Mouse (Mus musculus) forebrain, embryonic 13.5 days (tissue): Measurements from ENCODE around the gene Frs2. TPM values are rescaled to one million over a fixed set of nuclear protein-coding genes. Genes with fewer than 3 reads are reported as not detected.

Experiments used
- ATAC-seq: fragments of 200-750 bp; cut with Nextera tagmentation; 2 replicates; pipeline ENCODE4 v1.8.0; 2017
- H3K27ac ChIP-seq: fragments of 300-500 bp; sonication (generic); 2 replicates; pipeline ENCODE4 v1.5.1; 2015; ENCODE audit warnings: inconsistent platforms, mild to moderate bottlenecking, moderate library complexity
- H3K27me3 ChIP-seq: fragments of 300-500 bp; sonication (generic); 2 replicates; pipeline ENCODE4 v1.6.1; 2015; ENCODE audit warnings: mild to moderate bottlenecking, inconsistent platforms
- H3K36me3 ChIP-seq: fragments of 300-500 bp; sonication (generic); 2 replicates; pipeline ENCODE4 v1.6.1; 2015; ENCODE audit warnings: mild to moderate bottlenecking, inconsistent platforms; ENCODE audit not compliant: poor library complexity, severe bottlenecking
- H3K4me1 ChIP-seq: fragments of 300-500 bp; sonication (generic); 2 replicates; pipeline ENCODE4 v1.6.1; 2015; ENCODE audit warnings: inconsistent platforms
- H3K4me2 ChIP-seq: fragments of 300-500 bp; sonication (generic); 2 replicates; pipeline ENCODE4 v1.6.1; 2015; ENCODE audit warnings: inconsistent platforms, mild to moderate bottlenecking, moderate library complexity
- H3K4me3 ChIP-seq: fragments of 300-500 bp; sonication (generic); 2 replicates; pipeline ENCODE4 v1.5.1; 2015; ENCODE audit warnings: mild to moderate bottlenecking, inconsistent platforms
- H3K9ac ChIP-seq: fragments of 300-500 bp; sonication (generic); 2 replicates; pipeline ENCODE4 v1.6.1; 2015; ENCODE audit warnings: mild to moderate bottlenecking, inconsistent platforms
- H3K9me3 ChIP-seq: fragments of 300-500 bp; sonication (generic); replicated peaks from 2 replicates; pipeline ENCODE4 v1.6.1; 2016; ENCODE audit warnings: inconsistent platforms
- WGBS: fragments of 180-500 bp; shearing (Covaris S2); methylation state at CpG from one replicate; pipeline ENCODE4 v1.1.7; 2015; 5-methylcytosine and 5-hydroxymethylcytosine counted together
- polyA plus RNA-seq: library from polyadenylated mRNA; unstranded; fragments of >200 nt; fragmentation: Nextera tagmentation; extraction: Ambion mirVana; gene quantifications from 2 replicates; pipeline ENCODE4 v1.2.1, GENCODE M21; 2015

Frs2 gene
- polyA plus RNA-seq, 1 experiment from 2014 or later: 16.0 TPM

DNA sequence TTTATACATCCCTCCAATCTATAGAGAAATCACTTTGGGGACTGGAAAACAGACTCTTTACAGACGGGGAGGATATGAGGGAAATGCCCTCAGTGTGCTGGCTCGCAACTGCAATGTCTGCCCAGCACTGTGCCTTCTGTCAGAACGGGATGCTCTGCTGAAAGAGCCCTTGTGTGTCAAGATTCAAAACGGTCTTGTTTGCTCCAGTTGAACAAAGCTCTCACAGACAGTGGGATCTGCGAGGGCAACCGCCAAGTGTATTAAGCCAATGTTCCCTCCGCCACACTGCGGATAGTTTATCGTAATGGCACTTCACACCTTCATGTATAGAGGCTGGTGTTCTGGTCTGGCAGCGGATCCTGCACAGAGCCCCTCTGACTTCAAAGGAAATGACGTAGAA lies 14.3 kb upstream of the Frs2 start:
- Histone ChIP-seq H3K27ac (no peak overlapping the region), H3K4me2 (no peak overlapping the region), H3K4me3 (no peak overlapping the region), H3K9me3 (no peaks in the 10 kb centered on the region), H3K27me3 (no peaks in the 10 kb centered on the region), H3K4me1 (no peaks in the 10 kb centered on the region), H3K36me3 (no peaks in the 10 kb centered on the region), H3K9ac (no peak overlapping the region)
- no peak for ATAC-seq
- 78% methylated on average over 11 of the region's 11 CpGs for WGBS

DNA sequence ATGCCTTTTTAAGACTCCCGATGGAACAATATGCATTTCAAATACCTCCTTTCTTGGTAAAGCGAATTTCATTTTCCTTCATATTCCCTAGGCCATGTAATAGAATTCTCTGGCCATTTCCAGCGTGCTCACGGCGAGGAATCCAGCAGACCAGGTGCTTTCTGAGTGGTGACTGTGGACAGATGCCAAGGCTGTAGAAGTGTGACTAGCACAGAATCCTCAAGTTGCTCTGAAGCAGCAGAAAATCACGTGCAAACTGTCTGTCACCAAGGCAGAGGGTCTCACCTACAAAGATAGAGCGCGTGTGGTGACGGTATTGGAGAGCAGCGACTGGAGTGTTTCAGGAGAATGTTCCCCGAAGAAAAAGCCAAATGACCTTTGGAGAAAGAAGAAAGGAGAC lies 11.8 kb upstream of the Frs2 start:
- H3K27ac ChIP-seq: no peak overlapping the region
- no peak for ATAC-seq
- no peak overlapping the region for H3K4me2 ChIP-seq
- H3K4me1 ChIP-seq: no peaks in the 10 kb centered on the region
- H3K9ac ChIP-seq: no peak overlapping the region
- H3K4me3 ChIP-seq: no peak overlapping the region
- H3K36me3 ChIP-seq: no peaks in the 10 kb centered on the region
- H3K27me3 ChIP-seq: no peaks in the 10 kb centered on the region
- H3K9me3 ChIP-seq: no peaks in the 10 kb centered on the region
- 79% methylated on average over 11 of the region's 11 CpGs for WGBS

DNA sequence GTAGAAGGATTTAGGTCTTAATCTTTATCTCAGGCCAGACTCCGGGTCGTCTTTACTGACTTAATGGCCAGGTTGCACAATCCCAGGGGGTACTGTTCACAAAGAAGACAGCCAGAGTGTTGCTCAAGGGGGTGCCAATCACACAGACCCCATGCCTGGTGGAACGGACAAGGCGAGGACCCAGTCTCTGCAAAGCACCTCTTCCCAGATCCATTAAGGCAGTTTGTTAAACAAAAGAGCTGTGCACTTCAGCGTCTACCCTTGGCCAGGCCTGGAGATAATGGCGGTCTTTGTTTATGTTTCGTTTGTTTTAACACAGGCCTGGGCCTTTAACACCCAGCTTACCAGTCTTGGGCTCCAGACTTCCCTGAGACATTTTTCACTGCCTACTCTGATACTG lies 3.9 kb upstream of the Frs2 start:
- H3K4me1 ChIP-seq: peaks cover 21% of the 10 kb centered on the region
- H3K36me3 ChIP-seq: no peaks in the 10 kb centered on the region
- H3K9ac ChIP-seq: no peak overlapping the region
- no peaks in the 10 kb centered on the region for H3K9me3 ChIP-seq
- no peak overlapping the region for H3K4me2 ChIP-seq
- 6% methylated on average over 7 of the region's 7 CpGs for whole genome bisulfite sequencing
- H3K27me3 ChIP-seq: peaks cover 14% of the 10 kb centered on the region
- H3K27ac ChIP-seq: no peak overlapping the region
- no peak for ATAC-seq
- no peak overlapping the region for H3K4me3 ChIP-seq

DNA sequence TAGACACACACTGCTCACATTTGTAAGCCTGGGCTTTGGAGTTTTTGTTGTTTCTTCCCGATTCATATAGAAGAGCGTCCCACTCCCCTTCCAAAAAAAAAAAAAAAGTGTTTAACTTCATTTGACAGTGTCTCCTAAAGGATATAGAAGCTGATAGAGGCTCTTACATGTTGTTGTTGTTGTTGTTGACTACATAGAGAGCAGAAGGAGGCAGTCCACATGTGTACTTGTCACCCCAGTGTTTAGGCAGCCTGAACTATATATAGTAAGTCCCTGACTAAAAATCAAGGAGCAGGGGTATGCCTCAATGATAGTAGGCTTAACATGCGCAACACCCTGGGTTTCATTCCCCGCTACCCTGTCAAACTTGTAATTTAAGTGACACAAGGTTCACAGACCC lies 3.3 kb upstream of the Frs2 start:
- 42% methylated on average over 4 of the region's 4 CpGs for WGBS
- H3K4me2 ChIP-seq: no peak overlapping the region
- no peak overlapping the region for H3K27ac ChIP-seq
- H3K36me3 ChIP-seq: no peaks in the 10 kb centered on the region
- no peaks in the 10 kb centered on the region for H3K9me3 ChIP-seq
- H3K9ac ChIP-seq: no peak overlapping the region
- no peak overlapping the region for H3K4me3 ChIP-seq
- peaks cover 14% of the 10 kb centered on the region for H3K27me3 ChIP-seq
- ATAC-seq: no peak
- H3K4me1 ChIP-seq: peaks cover 25% of the 10 kb centered on the region

DNA sequence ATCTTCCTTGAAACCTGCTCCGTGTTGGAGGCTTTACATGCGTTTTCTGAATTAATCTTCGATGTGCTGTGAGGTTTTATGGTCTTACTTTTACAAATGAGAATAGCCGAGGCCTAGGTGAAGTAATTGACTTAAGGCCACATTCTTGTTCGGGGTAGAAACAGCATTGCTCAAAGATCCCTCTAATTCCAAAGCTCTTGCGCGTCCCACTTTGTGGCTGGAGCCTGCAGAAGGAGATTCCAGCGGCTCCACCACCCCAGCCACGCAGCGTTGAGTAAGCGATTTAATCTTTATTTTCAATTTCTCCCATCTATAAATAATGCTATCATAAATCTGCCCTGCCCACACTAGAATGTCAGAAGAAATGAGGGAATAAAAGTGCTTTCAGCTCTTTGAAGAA lies 2.9 kb upstream of the Frs2 start:
- H3K9me3 ChIP-seq: no peaks in the 10 kb centered on the region
- no peak overlapping the region for H3K4me2 ChIP-seq
- no peaks in the 10 kb centered on the region for H3K36me3 ChIP-seq
- H3K4me3 ChIP-seq: no peak overlapping the region
- no peak overlapping the region for H3K27ac ChIP-seq
- H3K4me1 ChIP-seq: peaks cover 30% of the 10 kb centered on the region
- no peak for ATAC-seq
- WGBS: 10% methylated on average over 11 of the region's 11 CpGs
- H3K27me3 ChIP-seq: peaks cover 14% of the 10 kb centered on the region
- H3K9ac ChIP-seq: no peak overlapping the region

DNA sequence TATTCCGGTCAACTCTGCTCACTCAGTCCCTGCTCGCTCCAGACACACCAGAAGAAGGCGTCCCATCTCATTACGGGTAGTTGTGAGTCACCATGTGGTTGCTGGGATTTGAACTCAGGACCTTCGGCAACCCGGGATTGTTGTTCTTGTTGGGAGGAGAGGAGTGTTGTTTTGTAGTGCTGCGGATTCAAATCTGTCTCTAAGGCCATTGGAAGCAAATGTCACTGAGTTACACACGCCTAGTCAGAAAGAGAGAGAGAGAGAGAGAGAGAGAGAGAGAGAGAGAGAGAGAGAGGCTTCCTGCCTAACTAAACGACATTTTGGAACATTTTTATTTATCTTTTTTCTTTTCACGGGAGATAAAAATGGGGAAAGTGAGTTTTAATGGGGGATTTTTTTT lies 2.4 kb upstream of the Frs2 start:
- no peaks in the 10 kb centered on the region for H3K9me3 ChIP-seq
- H3K4me1 ChIP-seq: peaks cover 30% of the 10 kb centered on the region
- no peak overlapping the region for H3K4me2 ChIP-seq
- H3K36me3 ChIP-seq: no peaks in the 10 kb centered on the region
- H3K9ac ChIP-seq: no peak overlapping the region
- H3K27me3 ChIP-seq: peaks cover 14% of the 10 kb centered on the region
- H3K27ac ChIP-seq: no peak overlapping the region
- no peak overlapping the region for H3K4me3 ChIP-seq
- 14% methylated on average over 10 of the region's 10 CpGs for WGBS
- ATAC-seq: no peak

DNA sequence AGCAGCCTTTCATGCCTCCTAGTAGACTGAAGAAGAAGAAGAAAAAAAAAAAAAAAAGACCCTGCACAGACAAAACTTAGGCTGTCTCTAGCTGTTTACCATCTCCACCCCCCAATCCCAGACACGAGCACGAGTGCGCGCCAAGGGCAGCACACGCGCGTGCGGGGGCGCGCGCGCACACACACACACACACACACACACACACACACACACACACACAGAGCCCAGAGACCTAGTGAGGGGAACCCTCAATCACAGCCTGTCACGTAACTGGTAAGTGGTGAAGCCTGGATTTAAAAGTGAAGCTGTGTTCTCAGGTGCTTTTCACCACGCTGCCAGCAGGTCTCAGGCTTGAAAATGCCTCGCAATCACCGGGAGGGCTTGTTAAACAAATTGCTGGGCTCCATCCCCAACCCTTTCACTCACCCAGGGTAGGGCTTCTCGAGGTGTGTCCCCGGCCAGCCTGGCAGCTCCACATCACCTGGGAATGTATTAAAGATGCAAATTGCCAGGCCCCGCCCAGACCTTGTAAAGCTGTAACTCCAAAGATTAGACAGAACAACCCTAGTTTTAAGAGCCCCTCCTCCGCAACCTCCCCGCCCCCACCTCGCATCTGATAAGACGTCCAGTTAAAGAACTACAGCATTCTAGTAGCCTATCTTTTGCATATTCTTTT lies 1.7 kb upstream of the Frs2 start:
- no peak overlapping the region for H3K27ac ChIP-seq
- peak overlapping the region; percentile 84 for H3K4me2 ChIP-seq
- H3K27me3 ChIP-seq: peaks cover 14% of the 10 kb centered on the region
- 1% methylated on average over 23 of the region's 23 CpGs for WGBS
- peaks cover 30% of the 10 kb centered on the region for H3K4me1 ChIP-seq
- ATAC-seq: no peak
- H3K9me3 ChIP-seq: no peaks in the 10 kb centered on the region
- H3K36me3 ChIP-seq: no peaks in the 10 kb centered on the region
- H3K9ac ChIP-seq: peak overlapping the region; percentile 43
- H3K4me3 ChIP-seq: peak overlapping the region; percentile 35

DNA sequence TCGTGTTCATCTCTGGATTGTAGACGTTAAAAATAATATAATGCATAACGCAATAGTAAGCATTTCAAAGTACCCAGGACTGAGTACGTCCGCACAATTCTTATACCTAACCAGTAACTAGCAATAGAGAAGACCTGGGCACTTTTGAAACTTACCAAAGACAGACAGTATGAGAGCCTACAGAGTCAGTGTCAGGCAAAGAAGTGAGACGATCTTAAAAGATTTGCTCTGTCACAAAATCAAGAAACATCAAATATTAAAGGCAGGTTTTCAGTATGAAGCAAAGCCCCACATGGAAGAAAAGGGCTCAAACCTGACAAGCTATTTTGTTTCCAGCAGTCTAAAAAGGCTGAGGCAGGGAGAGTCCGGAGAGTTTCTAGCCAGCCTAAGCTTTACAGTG lies 907 bp upstream of the Frs2 start:
- peak overlapping the region; percentile 99 for H3K4me3 ChIP-seq
- 13% methylated on average over 7 of the region's 7 CpGs for WGBS
- H3K27me3 ChIP-seq: peaks cover 14% of the 10 kb centered on the region
- no peak overlapping the region for H3K27ac ChIP-seq
- no peak for ATAC-seq
- H3K4me2 ChIP-seq: peak overlapping the region; percentile 84
- no peaks in the 10 kb centered on the region for H3K36me3 ChIP-seq
- H3K9ac ChIP-seq: no peak overlapping the region
- peaks cover 34% of the 10 kb centered on the region for H3K4me1 ChIP-seq
- H3K9me3 ChIP-seq: no peaks in the 10 kb centered on the region

DNA sequence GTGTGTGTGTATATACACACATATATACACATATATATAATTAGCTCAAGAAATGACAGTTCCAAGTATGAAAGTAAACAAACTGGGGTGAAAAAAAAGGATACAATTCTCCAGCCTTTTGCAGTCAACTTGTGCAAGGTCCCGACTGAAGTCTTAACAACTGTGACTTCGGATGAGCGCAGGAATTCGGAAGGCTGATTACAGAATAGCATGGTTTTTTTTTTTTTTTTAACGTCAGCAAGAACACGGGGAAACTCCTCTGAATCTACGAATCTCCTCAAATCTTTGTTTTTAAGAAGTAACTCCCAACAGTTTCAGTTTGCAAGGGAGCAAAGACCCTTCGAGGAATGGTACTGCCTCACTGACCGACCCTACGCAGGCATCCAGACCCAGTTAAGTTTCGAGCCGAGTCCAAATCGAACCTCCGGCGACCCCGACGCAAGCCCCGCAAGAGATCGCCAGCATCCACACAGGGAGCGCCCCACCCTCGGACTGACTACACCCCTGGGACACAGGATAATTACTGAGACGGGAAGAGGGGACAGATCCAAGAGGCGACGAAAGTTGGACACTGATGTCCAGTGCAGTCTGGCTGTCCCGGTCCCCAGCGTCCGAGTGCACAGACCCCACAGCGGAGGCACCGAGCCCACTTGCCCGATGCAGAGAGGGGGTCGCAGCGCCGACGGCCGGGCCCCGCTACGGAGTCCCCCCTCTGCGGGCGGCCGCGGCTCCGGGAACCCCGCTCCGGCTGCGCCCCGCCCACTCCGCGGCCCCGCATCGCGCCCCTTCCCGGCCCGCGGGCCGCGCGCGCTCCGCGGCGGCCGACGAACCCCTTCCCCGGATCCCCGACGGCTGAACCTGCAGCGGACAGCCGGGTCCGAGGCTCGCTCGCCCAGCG lies 622 bp downstream of the Frs2 start:
- WGBS: 1% methylated on average over 30 of the region's 72 CpGs
- ATAC-seq: peak; percentile 61
- no peaks in the 10 kb centered on the region for H3K9me3 ChIP-seq
- no peaks in the 10 kb centered on the region for H3K36me3 ChIP-seq
- H3K27me3 ChIP-seq: peaks cover 14% of the 10 kb centered on the region
- peak overlapping the region; percentile 84 for H3K4me2 ChIP-seq
- H3K27ac ChIP-seq: peak overlapping the region; percentile 84
- H3K4me1 ChIP-seq: peaks cover 34% of the 10 kb centered on the region
- H3K9ac ChIP-seq: peak overlapping the region; percentile 97
- H3K4me3 ChIP-seq: peak overlapping the region; percentile 99

DNA sequence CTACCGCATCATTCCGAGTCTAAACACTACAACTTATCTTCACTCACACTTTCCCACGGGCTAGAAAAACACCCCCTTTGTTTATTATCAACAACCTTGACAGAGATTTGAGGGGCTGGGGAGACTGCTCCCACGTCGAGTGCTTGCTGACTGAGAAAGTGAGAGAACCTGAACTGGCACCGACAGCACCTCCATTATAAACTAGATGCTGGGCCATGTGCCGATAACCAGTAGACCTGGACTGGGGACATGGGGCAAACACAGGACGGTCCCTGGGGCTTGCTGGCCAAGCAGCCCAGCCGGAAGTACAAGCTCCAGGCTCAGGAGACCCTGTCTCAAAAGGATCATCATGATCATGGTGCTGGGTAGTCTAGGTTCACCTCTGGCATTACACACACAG lies 1.9 kb downstream of the Frs2 start:
- 76% methylated on average over 9 of the region's 9 CpGs for WGBS
- H3K4me2 ChIP-seq: peak overlapping the region; percentile 3; the same call in 1 of the 2 replicates
- ATAC-seq: no peak

DNA sequence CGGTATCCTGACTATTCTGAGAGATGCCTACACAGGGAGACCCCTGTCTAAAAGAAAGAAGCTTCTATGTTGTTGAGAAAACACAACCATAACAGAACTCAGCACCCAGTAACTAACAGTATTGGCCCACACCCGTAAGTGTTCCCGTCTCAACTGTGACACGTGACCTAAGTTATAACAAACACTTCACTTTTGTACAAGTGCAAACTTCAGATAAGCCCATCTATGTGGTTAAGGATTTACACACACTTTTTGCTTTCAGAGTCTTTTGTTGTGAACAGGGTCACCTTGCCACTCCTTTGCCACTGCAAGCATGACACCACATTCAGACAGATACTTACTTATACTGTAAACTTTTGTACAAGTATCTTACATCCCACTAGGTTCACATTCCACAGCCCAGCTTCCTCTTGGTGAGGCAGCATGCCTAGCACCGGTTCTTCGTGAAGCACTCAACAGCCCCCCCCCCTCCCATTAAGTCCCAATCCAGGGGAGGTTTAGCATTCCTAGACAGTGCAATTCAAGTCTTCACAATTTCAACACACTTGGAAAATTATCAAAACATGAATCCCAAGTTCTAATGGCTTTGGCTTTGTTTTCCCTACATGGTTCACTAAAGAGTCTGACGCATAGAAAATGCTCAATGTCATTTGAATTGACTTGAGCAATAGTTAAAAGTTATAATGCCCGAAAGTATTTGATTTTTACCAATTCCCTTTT lies 2.6 kb downstream of the Frs2 start:
- H3K9ac ChIP-seq: no peak overlapping the region
- no peak overlapping the region for H3K4me2 ChIP-seq
- 88% methylated on average over 8 of the region's 8 CpGs for WGBS
- H3K9me3 ChIP-seq: no peaks in the 10 kb centered on the region
- no peaks in the 10 kb centered on the region for H3K36me3 ChIP-seq
- no peak overlapping the region for H3K4me3 ChIP-seq
- ATAC-seq: no peak
- peaks cover 37% of the 10 kb centered on the region for H3K4me1 ChIP-seq
- H3K27me3 ChIP-seq: peaks cover 8% of the 10 kb centered on the region
- no peak overlapping the region for H3K27ac ChIP-seq

More for the DNA sequence above, 1.9 kb downstream of the Frs2 start:
- Histone ChIP-seq H3K36me3 (no peaks in the 10 kb centered on the region), H3K9me3 (no peaks in the 10 kb centered on the region), H3K27ac (no peak overlapping the region), H3K4me1 (peaks cover 37% of the 10 kb centered on the region), H3K9ac (no peak overlapping the region), H3K4me3 (no peak overlapping the region), H3K27me3 (peaks cover 10% of the 10 kb centered on the region)

DNA sequence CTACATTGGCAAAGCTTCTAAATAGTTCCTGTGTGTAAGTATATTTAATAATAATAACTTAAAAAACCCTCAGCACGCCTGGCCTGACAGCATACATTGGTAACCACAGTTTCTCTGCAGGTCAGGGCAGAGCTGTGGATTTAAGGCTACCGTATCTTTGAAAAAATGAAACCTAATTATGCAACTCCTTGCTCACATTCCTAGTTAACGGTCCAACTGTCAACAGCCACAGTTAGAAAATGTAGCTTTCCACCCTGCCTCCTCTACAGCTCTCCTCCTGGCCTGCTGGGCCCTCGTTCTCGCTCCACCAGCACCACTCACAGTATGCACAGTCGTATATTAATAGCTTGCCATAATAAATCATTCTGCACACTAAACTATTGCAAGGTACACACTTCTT lies 3.7 kb downstream of the Frs2 start:
- Histone ChIP-seq H3K36me3 (no peaks in the 10 kb centered on the region), H3K27ac (no peak overlapping the region), H3K9ac (no peak overlapping the region), H3K27me3 (peaks cover 4% of the 10 kb centered on the region; the same call in 1 of the 2 replicates), H3K9me3 (no peaks in the 10 kb centered on the region), H3K4me2 (no peak overlapping the region), H3K4me1 (peaks cover 30% of the 10 kb centered on the region), H3K4me3 (no peak overlapping the region)
- no peak for ATAC-seq
- WGBS: 75% methylated on average over 6 of the region's 6 CpGs
